Mouse (Mus musculus) adrenal gland, postnatal 10 days (tissue): ENCODE results near the gene Aasdh. TPM values are rescaled to one million over a fixed set of nuclear protein-coding genes. Genes with fewer than 3 reads are reported as not detected.
A peak's percentile ranks its signal among the peaks of the same experiment; 100 is the strongest.
"Not testable (repeated sequence)": the region's sequence is repeated elsewhere in the genome, so short reads cannot be mapped to it uniquely, and the experiment has no call there.

ENCODE experiments used
- DNase-seq: peaks from one replicate; pipeline ENCODE4 v3.0.0; 2021; ENCODE audit warnings: mixed read lengths
- total RNA-seq, 2 experiments: library from RNA; stranded (reverse); gene quantifications; 2 replicates each; pipeline ENCODE4 v1.2.3; 2021

Aasdh gene
- total RNA-seq, 2 experiments from 2014 or later, result 17.4 to 25.7 TPM

DNA sequence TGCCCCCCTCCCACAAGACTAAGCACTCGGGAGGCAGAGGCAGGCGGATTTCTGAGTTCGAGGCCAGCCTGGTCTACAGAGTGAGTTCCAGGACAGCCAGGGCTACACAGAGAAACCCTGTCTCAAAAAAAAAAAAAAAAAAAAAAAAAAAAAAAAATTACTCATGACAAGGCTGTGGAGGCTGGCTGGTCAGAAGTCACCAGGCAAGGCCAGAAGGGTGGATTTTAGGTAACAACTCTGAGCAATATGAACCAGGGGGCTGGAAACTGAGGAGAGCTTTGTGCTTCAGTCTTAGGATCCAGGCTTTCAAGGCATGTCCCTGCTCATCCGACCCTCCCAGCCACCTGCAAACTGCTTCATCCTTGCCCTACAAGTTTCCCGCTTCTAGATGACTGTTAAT lies 7.2 kb upstream of the Aasdh start:
- not testable (repeated sequence) for DNase-seq

DNA sequence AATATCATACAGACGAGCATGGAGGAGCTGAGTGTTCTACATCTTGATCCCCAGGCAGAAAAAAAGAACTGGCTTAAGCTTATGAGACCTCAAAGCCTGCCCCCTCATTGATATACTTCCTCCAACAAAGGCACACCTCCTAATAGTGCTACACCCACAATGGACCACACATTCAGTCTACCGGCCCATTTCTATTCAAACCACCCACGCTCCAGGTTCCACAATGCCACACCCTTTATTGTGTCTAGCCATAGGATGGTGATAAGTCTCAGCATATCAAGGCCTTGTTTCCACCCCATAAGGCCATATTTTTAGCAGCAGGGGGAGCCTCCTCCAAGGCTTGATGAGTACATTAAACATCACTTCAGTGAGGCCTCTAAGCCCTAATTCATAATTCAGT lies 5.5 kb upstream of the Aasdh start:
- no peak for DNase-seq

DNA sequence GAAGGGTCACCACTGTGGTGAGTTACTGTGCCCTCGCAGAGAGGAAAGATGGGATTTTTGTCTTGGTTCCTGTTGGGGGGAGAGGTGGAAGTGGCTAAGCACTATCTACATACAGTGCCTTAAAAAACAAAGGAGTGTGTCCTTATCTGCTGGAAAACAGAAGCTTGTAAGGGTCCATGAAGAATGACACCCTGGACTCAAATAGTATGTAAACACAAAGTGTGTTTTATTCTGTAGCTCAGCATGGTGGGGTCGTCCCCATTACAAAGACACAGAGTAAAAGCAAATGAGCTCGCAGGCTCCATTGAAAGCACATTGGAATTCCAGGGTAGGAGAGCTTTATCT lies 813 bp upstream of the Aasdh start:
- no peak for DNase-seq

GRCm38 (mm10) chr5:76904713-76905404 lies 455 bp downstream of the Aasdh start:
- DNase-seq, result no peak

DNA sequence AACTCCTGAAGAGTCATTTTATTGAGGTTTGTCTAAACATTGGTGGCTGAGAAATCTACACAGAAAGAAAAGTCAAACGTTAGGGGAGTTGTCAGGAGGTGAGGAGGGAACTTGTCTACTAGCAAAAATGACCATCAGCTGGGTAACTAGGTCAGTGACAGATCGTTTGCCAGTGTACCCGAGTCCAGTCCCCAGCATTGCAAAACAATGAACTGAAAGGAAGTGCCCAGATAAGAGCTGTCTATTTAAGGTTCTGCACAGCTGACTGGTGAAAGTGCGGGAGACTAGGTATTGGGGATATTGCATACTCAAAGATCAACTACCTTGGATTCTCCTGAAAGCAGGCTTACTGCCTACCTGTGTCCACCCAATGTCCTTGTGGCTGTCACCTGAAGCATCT lies 3.2 kb downstream of the Aasdh start:
- DNase-seq, result no peak

DNA sequence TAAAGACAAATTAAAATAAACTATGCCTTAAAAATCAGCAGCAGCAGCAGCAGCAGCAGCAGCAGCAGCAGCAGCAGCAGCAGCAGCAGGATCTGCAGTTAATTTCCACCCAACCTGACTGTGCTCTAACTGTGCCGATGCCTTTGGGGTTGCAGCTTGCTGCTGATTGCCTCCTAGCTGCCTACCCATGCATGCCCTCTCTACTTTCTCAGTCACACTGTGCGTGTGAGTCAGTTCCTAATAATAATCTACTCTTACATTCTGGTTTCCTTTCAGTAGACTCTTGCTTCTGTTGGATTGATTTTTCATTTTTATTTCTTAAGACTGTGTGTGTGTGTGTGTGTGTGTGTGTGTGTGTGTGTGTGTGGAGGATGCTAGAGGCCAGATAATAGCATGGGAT lies 12.2 kb downstream of the Aasdh start:
- no peak for DNase-seq

DNA sequence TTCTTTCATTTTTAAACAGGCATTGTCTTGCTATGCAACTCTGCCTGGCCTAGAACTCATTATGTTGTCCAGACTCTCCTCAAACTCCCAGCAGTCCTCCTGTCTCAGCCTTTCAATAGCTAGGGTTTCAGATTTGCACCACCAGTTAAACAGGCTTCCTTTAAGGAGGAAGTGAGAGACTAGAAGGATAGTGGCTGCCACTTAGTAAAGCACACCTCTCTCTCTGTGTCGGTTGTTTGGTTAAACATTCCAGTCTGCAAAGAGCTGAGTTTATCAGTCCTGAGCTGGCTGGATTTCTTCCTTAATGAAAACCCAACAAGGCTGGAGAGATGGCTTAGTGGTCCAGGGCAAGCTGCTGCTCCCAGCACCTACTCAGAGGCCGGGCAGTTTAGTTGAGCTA lies 12.7 kb downstream of the Aasdh start:
- DNase-seq, result no peak

GRCm38 (mm10) chr5:76887011-76887410 lies 18.3 kb downstream of the Aasdh start:
- DNase-seq, result no peak

DNA sequence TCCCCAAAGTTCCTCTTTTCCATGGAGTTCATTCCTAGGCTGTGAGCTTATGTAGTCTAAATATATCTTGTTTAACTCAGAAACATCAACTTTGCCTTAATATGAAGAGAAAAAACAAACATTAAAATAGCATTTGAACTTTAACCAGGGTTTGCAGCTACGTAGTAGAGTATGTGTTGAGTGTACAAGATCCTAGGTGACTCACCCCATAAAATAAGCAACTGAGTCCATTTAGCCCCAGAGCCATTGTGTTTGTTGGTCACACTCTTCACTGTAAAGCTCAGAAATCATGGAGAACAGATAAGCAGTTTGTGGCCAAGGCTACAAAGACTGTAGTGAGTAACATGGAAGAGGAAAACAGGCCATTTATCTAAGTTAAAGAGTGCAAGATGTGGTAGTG lies 21.2 kb downstream of the Aasdh start:
- DNase-seq, result no peak

GRCm38 (mm10) chr5:76876106-76876758 lies 29.1 kb downstream of the Aasdh start:
- DNase-seq, result peak; percentile 28

- no peak for DNase-seq
Measured at GRCm38 (mm10) chr5:76869553-76869952, 35.8 kb downstream of the Aasdh start.

DNA sequence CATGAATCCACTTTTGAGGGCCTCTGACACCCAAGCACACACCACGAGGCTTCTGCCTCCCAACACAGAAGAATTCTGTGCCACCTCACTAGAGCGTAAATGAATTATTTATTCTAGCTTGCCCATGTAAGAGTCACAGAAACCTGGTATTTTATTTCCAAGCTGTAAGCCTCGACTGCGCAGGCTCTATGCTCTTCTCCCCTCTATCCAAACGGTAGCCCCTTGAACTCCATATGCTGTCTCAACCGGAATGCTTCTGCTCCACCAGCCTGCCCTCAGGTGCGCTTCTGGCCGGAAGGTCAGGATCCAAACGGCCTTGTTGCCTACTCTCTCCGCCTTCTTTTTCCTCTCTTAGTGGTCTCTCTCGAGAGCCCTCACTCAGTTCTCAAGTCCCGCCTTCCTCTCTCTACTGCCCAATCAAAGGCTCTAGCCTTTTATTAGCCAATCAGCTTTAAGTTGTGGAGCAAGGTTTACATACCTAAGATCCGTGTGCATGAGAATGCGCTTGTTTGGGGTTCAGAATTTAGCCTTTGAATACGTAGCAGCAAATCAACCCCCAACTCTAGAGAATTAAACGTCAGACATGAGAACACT lies 36.5 kb downstream of the Aasdh start:
- peak; percentile 41 for DNase-seq

DNA sequence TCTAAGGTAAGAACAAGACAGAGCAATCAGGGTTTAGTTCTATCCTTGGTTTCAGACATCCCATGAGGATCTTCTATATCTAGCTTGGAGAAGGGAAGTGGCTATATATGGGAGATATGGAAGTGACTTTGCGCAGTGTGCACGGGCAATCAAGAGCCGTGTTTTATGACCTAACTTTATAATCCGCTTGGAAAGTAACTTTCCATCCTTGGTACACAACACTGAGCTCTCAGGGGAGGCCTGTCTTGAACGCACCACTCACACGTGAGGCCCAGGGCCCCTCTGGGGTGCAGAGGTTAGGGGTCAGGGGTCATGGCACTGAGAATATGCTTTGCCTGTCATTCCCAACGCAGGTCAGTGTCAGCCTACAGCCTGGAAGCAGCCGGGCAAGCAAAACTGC lies 38.5 kb downstream of the Aasdh start:
- DNase-seq, result no peak

DNA sequence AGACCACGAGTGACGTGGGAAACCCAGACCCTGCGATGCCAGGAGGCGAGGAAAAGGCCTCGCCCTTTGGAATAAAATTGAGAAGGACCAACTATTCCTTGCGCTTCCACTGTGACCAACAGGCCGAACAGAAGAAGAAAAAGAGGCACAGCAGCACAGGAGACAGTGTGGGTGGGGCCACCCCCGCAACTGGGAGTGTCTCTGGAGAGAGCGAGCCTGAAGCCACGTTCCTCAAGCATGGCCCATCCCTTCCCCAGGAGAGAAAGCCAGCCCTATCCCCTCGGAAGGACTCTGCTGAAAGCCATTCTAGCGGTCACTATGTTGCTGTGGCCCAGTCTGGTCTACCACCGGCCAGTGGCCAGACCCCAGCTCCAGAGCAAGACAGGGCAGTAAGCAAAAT lies 46.9 kb downstream of the Aasdh start:
- no peak for DNase-seq

DNA sequence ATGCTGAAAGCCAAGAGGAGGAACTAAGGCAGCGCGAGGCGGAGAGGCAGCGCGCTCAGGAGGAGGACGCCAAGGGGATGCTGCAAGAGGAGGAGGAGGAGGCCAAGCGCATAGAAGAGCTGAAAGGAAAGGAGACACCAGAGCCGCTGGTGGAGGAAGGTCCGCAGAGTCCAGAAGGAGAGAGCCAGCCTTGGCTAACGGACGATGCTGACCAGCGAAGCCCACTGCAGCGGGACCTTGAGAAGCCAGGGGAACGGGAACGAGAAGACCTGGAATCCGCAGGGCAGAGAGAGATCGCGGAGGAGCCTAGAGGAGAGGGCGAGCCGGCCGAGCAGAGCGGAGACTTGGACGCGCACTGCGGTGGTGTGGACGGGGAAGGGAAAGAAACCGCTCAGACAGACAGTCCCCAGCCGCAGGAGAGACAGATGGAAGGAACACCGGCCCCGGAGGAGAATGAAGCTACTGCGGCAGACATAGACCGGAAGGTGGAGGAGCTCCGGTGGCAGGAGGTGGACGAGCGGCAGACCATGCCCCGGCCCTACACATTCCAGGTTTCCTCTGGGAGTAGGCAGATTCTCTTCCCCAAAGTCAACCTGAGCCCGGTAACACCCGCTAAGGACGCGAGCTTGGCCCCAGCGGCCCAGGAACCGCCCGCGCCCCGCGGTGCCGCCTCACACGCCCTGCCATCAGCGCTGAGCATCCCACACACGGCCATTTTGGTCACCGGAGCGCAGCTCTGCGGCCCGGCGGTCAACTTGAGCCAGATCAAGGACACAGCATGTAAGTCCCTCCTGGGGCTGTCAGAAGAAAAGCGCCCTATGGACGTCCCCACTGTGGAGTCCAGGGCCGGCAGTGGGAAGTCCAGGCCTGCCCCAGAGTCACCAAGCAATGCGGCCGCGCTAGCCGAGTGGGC lies 48.0 kb downstream of the Aasdh start:
- no peak for DNase-seq

DNA sequence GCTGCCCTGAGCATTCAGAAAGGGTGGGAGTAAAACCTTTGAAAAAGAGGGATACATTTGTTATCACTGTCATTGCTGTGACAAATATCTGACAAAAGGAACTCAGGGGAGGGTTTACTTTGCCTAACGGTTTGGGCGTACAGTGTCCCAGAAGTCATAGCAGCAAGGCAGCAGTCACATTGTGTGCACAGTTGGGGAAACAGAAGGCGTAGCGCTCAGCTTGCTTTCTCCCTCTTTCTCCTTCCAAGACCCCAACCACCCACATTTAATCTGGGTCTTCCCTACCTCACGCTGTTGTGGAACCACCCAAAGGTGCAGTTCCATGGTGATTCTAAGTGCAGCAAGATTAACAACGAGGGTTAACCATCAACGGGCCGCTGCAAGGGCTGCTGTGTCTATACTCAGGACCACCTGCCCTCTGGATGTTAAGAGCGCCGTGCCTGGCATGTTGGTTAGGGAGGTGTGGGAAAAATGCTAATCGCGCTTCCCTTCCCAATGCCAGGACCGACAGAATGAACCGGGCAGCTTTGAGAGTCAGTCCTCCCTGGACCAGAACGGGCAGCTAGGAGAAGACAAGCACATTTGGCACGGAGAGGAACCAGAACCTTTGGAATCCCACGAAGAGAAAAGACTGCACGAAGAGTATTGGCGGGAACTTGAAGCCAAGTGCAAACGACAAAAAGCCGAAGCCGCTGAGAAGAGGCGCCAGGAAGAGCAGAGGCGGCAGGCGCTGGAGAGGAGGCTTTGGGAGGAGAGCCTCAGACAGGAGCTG lies 49.3 kb downstream of the Aasdh start:
- no peak for DNase-seq

GRCm38 (mm10) chr5:76853549-76853948 lies 51.8 kb downstream of the Aasdh start:
- DNase-seq, result peak; percentile 87

DNA sequence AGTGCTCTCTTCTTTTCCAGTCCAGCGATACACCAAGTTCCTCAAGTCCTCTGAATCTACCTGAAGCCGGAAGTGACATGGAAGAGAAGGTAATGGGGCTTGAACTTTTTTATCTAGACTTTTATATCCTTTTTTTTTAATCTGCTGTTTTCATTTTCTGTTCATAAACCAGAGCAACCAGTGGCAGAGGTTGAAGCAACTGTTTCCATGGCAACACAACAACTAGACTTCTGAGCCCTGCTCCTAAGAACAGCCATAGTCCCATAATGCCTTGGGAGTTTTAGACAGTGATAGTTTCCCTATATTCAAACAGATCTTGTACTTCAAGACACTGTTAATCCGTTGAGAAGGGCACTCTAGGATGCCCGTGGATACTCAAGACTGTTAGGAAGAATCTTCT lies 54.0 kb downstream of the Aasdh start:
- no peak for DNase-seq

- no peak for DNase-seq
Measured at GRCm38 (mm10) chr5:76847106-76847505, 58.2 kb downstream of the Aasdh start.

DNA sequence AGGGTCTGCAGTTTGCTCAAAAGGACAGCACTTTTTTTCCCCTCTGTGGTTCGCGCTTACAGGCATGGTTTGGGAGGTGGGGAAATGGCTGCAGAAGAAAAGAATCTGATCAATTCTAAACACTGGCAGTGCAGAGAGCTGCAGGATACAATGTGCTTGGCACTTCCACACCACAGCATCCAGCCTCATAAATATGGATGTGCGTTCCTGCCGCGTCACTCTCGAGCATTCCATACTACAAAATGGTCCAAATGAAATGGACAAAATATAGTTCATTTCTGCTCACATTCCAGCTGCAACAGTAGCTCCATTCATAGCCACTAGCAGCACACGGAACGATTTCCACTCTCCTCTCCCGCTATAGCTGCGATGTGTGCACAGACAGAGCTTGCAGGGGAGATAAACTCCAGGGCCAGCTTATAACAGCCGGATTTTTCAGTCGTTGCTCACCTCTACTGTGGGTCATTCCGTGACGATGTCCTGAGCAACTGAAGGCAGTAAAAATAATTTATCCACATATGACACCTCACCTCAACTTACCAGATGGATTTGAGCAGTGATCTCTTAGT lies 60.6 kb downstream of the Aasdh start:
- DNase-seq, result no peak

DNA sequence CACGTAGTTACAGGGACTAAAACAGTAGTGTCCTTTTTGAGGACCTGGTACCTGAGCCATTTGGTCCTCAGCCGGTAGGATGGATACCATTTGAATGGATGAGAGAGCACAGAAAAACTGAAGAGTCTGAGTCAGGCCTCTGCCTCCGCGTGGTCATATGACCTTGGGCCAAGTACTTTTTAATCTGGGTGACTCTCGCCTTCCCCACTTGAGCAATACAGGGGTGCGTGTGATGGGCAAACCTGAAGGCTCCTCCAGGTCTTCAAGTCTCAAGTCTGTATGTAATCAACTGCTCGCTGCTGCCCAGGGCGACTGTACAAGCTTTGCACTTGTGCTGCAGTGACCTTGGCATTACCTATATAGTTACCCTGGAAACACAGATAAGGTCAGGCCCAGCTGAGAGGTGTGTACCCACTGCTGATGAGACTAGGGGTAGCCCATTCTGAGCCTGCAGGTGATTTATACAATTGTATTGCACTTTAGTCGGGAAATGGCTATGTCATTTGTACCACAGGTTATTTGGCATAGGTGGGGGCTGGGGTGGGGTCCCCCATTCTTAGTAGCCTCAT lies 61.4 kb downstream of the Aasdh start:
- no peak for DNase-seq
